Mouse (Mus musculus) heart, embryonic 16.5 days (tissue): ENCODE measurements around the gene Gnl3. TPM values are rescaled to one million over a fixed set of nuclear protein-coding genes. Genes with fewer than 3 reads are reported as not detected.

Experiments
- ATAC-seq: fragments of 200-750 bp; cut with Nextera tagmentation; replicated peaks from 2 replicates; pipeline ENCODE4 v1.8.0; 2017; ENCODE audit warnings: moderate number of reproducible peaks; ENCODE audit not compliant: insufficient read depth, low FRiP score; ENCODE audit errors: extremely low read depth
- H3K27ac ChIP-seq: fragments of 300-500 bp; sonication (generic); 2 replicates; pipeline ENCODE4 v1.5.1; 2014; ENCODE audit warnings: mild to moderate bottlenecking, low read length, control low read depth, moderate library complexity
- H3K27me3 ChIP-seq: fragments of 300-500 bp; sonication (generic); 2 replicates; pipeline ENCODE4 v1.6.1; 2014; ENCODE audit warnings: low read length, mixed read lengths; ENCODE audit not compliant: control insufficient read depth, insufficient read depth
- H3K36me3 ChIP-seq: fragments of 300-500 bp; sonication (generic); 2 replicates; pipeline ENCODE4 v1.6.1; 2014; ENCODE audit not compliant: control insufficient read depth, insufficient read depth
- H3K4me1 ChIP-seq: fragments of 300-500 bp; sonication (generic); 2 replicates; pipeline ENCODE4 v1.6.1; 2014; ENCODE audit warnings: low read length, mixed read lengths; ENCODE audit not compliant: control insufficient read depth, insufficient read depth
- H3K4me2 ChIP-seq: fragments of 300-500 bp; sonication (generic); 2 replicates; pipeline ENCODE4 v1.6.1; 2014; ENCODE audit warnings: low read depth, mild to moderate bottlenecking, control low read depth, low read length
- H3K4me3 ChIP-seq: fragments of 300-500 bp; sonication (generic); 2 replicates; pipeline ENCODE4 v1.5.1; 2014; ENCODE audit warnings: mild to moderate bottlenecking, control low read depth, low read length
- H3K9ac ChIP-seq: fragments of 300-500 bp; sonication (generic); 2 replicates; pipeline ENCODE4 v1.6.1; 2014; ENCODE audit warnings: low read length, control low read depth
- H3K9me3 ChIP-seq: fragments of 300-500 bp; sonication (generic); replicated peaks from 2 replicates; pipeline ENCODE4 v1.6.1; 2016; ENCODE audit warnings: low read length; ENCODE audit not compliant: control insufficient read depth
- WGBS: fragments of 180-500 bp; shearing (Covaris S2); extraction: QIAGEN DNeasy Blood & Tissue Kit; methylation state at CpG from one replicate; pipeline ENCODE4 v1.1.7; 2014; 5-methylcytosine and 5-hydroxymethylcytosine counted together
- polyA plus RNA-seq: library from polyadenylated mRNA; unstranded; fragments of >200 nt; fragmentation: Nextera tagmentation; extraction: Ambion mirVana; gene quantifications from 2 replicates; pipeline ENCODE4 v1.2.1, GENCODE M21; 2015

Gnl3 gene
- polyA plus RNA-seq = 53.1 and 63.0 TPM in 2 replicates

GRCm38 (mm10) chr14:31018860-31019291 lies at the start of gene Gnl3, which contains the start of gene Pbrm1:
Gene Gnl3, minus strand, starts transcription at chr14:31019152.
Gene Pbrm1, plus strand, starts transcription at chr14:31019138.
- Histone ChIP-seq H3K9ac (peak within 1 kb of the TSS; percentile 94), H3K9me3 (no peaks in the 10 kb centered on the region), H3K4me2 (peak within 1 kb of the TSS; percentile 93), H3K4me1 (peaks cover 16% of the 10 kb centered on the region), H3K27me3 (no peaks in the 10 kb centered on the region), H3K27ac (peak within 1 kb of the TSS; percentile 99), H3K4me3 (peak within 1 kb of the TSS; percentile 92), H3K36me3 (peaks cover 41% of the 10 kb centered on the region)
- ATAC-seq = peak; percentile 87
- WGBS = under 1% methylated on average over 42 of the region's 53 CpGs

- no peak overlapping the region for H3K27ac ChIP-seq
- no peak overlapping the region for H3K4me3 ChIP-seq
- H3K36me3 ChIP-seq = peaks cover 42% of the 10 kb centered on the region
- no peaks in the 10 kb centered on the region for H3K27me3 ChIP-seq
- H3K4me2 ChIP-seq = no peak overlapping the region
- WGBS = 38% methylated on average over 1 of the region's 1 CpGs
- no peaks in the 10 kb centered on the region for H3K4me1 ChIP-seq
- no peaks in the 10 kb centered on the region for H3K9me3 ChIP-seq
- no peak overlapping the region for H3K9ac ChIP-seq
- no peak for ATAC-seq
Measured at GRCm38 (mm10) chr14:31062277-31062676, 43.3 kb upstream of the Gnl3 start.

- Histone ChIP-seq H3K4me1 (no peaks in the 10 kb centered on the region), H3K4me2 (no peak overlapping the region), H3K36me3 (peaks cover 50% of the 10 kb centered on the region), H3K27ac (no peak overlapping the region), H3K4me3 (no peak overlapping the region), H3K9me3 (no peaks in the 10 kb centered on the region), H3K9ac (no peak overlapping the region), H3K27me3 (no peaks in the 10 kb centered on the region)
- 86% methylated on average over 1 of the region's 1 CpGs for WGBS
- ATAC-seq = no peak
Measured at GRCm38 (mm10) chr14:31045817-31046216, 26.9 kb upstream of the Gnl3 start.

- Histone ChIP-seq H3K4me2 (no peak overlapping the region), H3K4me1 (no peaks in the 10 kb centered on the region), H3K9ac (no peak overlapping the region), H3K36me3 (peaks cover 45% of the 10 kb centered on the region), H3K9me3 (no peaks in the 10 kb centered on the region), H3K27me3 (no peaks in the 10 kb centered on the region), H3K4me3 (no peak overlapping the region), H3K27ac (no peak overlapping the region)
- 92% methylated on average over 5 of the region's 5 CpGs for WGBS
- no peak for ATAC-seq
Measured at GRCm38 (mm10) chr14:31045296-31045695, 26.3 kb upstream of the Gnl3 start.

GRCm38 (mm10) chr14:31025785-31026184 lies 6.8 kb upstream of the Gnl3 start:
- Histone ChIP-seq H3K4me3 (no peak overlapping the region), H3K9me3 (no peaks in the 10 kb centered on the region), H3K9ac (no peak overlapping the region), H3K4me1 (peaks cover under 1% of the 10 kb centered on the region; the same call in 1 of the 2 replicates), H3K27me3 (no peaks in the 10 kb centered on the region), H3K36me3 (peaks cover 45% of the 10 kb centered on the region), H3K4me2 (no peak overlapping the region), H3K27ac (no peak overlapping the region)
- 86% methylated on average over 3 of the region's 3 CpGs for WGBS
- ATAC-seq = no peak

- H3K9ac ChIP-seq = no peak overlapping the region
- peaks cover 13% of the 10 kb centered on the region for H3K4me1 ChIP-seq
- no peak for ATAC-seq
- WGBS = 19% methylated on average over 1 of the region's 1 CpGs
- no peak overlapping the region for H3K27ac ChIP-seq
- no peak overlapping the region for H3K4me3 ChIP-seq
- no peaks in the 10 kb centered on the region for H3K27me3 ChIP-seq
- no peaks in the 10 kb centered on the region for H3K9me3 ChIP-seq
- H3K36me3 ChIP-seq = peaks cover 35% of the 10 kb centered on the region
- no peak overlapping the region for H3K4me2 ChIP-seq
Measured at GRCm38 (mm10) chr14:31022579-31022978, 3.6 kb upstream of the Gnl3 start.

GRCm38 (mm10) chr14:31019331-31020205 lies 616 bp upstream of the Gnl3 start:
- H3K9ac ChIP-seq = peak overlapping the region; percentile 94
- peak; percentile 95 for ATAC-seq
- peaks cover 16% of the 10 kb centered on the region for H3K4me1 ChIP-seq
- peak overlapping the region; percentile 92 for H3K4me3 ChIP-seq
- H3K27ac ChIP-seq = peak overlapping the region; percentile 99
- WGBS = 3% methylated on average over 37 of the region's 56 CpGs
- H3K4me2 ChIP-seq = peak overlapping the region; percentile 74
- peaks cover 39% of the 10 kb centered on the region for H3K36me3 ChIP-seq
- no peaks in the 10 kb centered on the region for H3K9me3 ChIP-seq
- no peaks in the 10 kb centered on the region for H3K27me3 ChIP-seq

- Histone ChIP-seq H3K9me3 (no peaks in the 10 kb centered on the region), H3K27me3 (no peaks in the 10 kb centered on the region), H3K36me3 (peaks cover 46% of the 10 kb centered on the region), H3K4me3 (peak overlapping the region; percentile 92), H3K4me1 (peaks cover 16% of the 10 kb centered on the region), H3K9ac (peak overlapping the region; percentile 94), H3K4me2 (peak overlapping the region; percentile 93), H3K27ac (no peak overlapping the region; the same call in 1 of the 2 replicates)
- no peak for ATAC-seq
- WGBS = 2% methylated on average over 2 of the region's 2 CpGs
Measured at GRCm38 (mm10) chr14:31017854-31018253, 1.1 kb downstream of the Gnl3 start.

GRCm38 (mm10) chr14:31016063-31016462 lies 2.9 kb downstream of the Gnl3 start:
- WGBS = 46% methylated on average over 1 of the region's 1 CpGs
- H3K9ac ChIP-seq = no peak overlapping the region
- no peak for ATAC-seq
- no peak overlapping the region for H3K4me3 ChIP-seq
- H3K27me3 ChIP-seq = no peaks in the 10 kb centered on the region
- H3K9me3 ChIP-seq = no peaks in the 10 kb centered on the region
- H3K4me1 ChIP-seq = peaks cover 16% of the 10 kb centered on the region
- H3K27ac ChIP-seq = no peak overlapping the region
- H3K36me3 ChIP-seq = peaks cover 56% of the 10 kb centered on the region
- no peak overlapping the region for H3K4me2 ChIP-seq
